Mouse (Mus musculus): Measurements from ENCODE around the gene Aco2. TPM values are rescaled to one million over a fixed set of nuclear protein-coding genes. Genes with fewer than 3 reads are reported as not detected.

Gene Aco2
- 160 and 165 TPM in 2 replicates for polyA plus RNA-seq (2014; fragmentation: Nextera tagmentation; extraction: Ambion mirVana)

DNA sequence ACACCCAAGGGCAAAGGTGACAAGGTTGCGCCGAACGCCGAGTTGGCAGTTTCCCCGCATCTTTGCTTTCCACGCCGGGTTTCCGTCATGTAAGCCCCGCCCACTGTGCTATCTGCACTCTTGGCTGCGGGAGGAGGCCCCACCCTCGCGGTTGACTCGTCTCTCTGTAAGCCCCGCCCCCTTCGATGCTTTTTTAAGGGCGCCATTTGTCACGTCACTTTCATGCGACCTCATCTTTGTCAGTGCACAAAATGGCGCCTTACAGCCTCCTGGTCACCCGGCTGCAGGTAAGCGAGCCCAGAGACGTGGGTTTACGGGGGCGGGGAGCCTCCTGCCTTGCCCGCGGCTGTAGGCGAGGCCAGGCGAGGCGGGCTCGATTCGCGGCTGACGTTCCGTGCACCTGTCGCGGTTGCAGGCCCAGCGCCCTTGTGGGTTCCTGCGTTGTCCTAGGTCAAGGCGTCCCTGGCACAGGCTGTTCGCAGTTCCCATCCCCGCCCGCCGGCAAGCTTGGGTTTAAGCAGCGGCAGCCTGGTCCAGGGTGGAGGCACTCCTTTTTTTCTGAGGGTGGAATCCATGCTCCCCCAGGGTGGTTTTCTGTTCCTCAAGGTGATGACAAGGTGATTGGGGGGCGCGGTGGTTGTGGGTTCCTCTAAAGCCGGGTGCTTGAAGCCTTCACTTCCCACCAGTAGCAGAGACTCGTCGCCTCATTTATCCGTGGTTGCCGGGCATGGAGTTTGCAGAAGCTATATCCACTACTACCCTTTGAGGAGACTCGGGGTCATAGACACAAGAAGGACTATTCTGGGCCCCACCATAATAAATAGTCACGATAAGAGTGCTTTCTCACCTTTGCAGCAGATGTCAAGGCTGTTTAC, at the start of gene Aco2:
Aco2 (plus strand) TSS at position 48 of the 875 bp plus-strand sequence.
- Histone ChIP-seq H3K4me3 (ENCODE audit: low read depth, low read length) (peak within 1 kb of the TSS; percentile 98), H3K27me3 (replicated peaks; ENCODE audit: control insufficient read depth, insufficient read depth, low read length) (no peaks in the 10 kb centered on the region), H3K9me3 (ENCODE audit: control insufficient read depth, low read length) (no peaks in the 10 kb centered on the region), H3K27ac (replicated peaks; ENCODE audit: low read depth, low read length) (peak within 1 kb of the TSS; percentile 97), H3K4me1 (ENCODE audit: control insufficient read depth, insufficient read depth, low read length) (peaks cover 8% of the 10 kb centered on the region), H3K4me2 (ENCODE audit: low read depth, low read length) (peak within 1 kb of the TSS; percentile 92), H3K9ac (ENCODE audit: low read depth, low read length) (peak within 1 kb of the TSS; percentile 80), H3K36me3 (ENCODE audit: control insufficient read depth, insufficient read depth, low read length) (peaks cover 33% of the 10 kb centered on the region)
- peak; percentile 99 for DNase-seq (ENCODE audit: low spot score)
- ATAC-seq (ENCODE audit: low read depth): peak; percentile 82
- under 1% methylated on average over 48 of the region's 53 CpGs for WGBS

DNA sequence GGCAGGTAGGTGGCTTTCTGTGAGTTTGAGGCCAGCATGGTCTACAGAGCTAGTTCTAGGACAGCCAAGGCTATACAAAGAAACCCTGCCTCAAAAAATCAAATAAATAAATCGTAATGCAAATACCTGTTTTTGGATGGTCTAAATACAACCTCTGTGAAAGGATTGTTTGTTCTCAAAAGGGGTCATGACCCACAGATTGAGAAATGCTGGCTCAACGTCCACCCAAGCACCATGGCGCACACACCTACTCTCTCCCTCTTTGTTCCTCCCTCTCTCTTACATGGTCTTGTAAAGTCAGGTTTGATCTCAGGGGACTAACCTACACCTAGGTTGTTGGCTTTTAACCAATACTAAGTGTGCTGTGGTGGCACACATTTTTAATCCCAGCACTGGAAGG, 49.5 kb upstream of the Aco2 start:
- 77% methylated on average over 3 of the region's 3 CpGs for WGBS
- no peak for DNase-seq (ENCODE audit: low spot score)

DNA sequence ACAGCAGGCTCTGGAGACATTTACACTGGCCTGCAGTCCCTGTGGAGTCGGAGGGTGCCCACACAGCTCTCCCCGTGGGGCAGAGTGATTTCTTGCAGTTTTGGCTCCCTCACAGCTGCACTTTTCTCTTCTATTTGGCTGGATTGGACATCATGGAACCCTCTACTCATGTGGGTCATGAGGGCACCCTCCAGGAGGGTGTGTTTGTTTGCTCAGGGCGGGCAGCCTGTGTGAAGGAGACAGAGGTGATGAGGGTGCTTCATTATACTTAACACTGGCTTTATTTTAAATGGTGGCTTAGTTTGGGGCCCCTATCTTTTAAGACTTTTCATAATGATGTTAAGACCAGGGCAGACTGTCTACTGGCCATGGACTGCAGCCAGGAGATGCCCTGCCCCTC, 47.3 kb upstream of the Aco2 start:
- no peaks in the 10 kb centered on the region for H3K9me3 ChIP-seq (ENCODE audit: control insufficient read depth, low read length)
- no peaks in the 10 kb centered on the region for H3K4me1 ChIP-seq (ENCODE audit: control insufficient read depth, insufficient read depth, low read length)
- DNase-seq (ENCODE audit: low spot score): no peak
- no peak overlapping the region for H3K27ac ChIP-seq (replicated peaks; ENCODE audit: low read depth, low read length)
- no peaks in the 10 kb centered on the region for H3K27me3 ChIP-seq (replicated peaks; ENCODE audit: control insufficient read depth, insufficient read depth, low read length)
- H3K4me2 ChIP-seq (ENCODE audit: low read depth, low read length): no peak overlapping the region
- 87% methylated on average over 3 of the region's 3 CpGs for WGBS
- ATAC-seq (ENCODE audit: low read depth): no peak
- peaks cover 65% of the 10 kb centered on the region for H3K36me3 ChIP-seq (ENCODE audit: control insufficient read depth, insufficient read depth, low read length)
- no peak overlapping the region for H3K4me3 ChIP-seq (ENCODE audit: low read depth, low read length)
- H3K9ac ChIP-seq (ENCODE audit: low read depth, low read length): no peak overlapping the region

More for the DNA sequence above, 49.5 kb upstream of the Aco2 start:
- ATAC-seq (ENCODE audit: low read depth): no peak
- no peak overlapping the region for H3K9ac ChIP-seq (ENCODE audit: low read depth, low read length)
- H3K27me3 ChIP-seq (replicated peaks; ENCODE audit: control insufficient read depth, insufficient read depth, low read length): no peaks in the 10 kb centered on the region
- H3K9me3 ChIP-seq (ENCODE audit: control insufficient read depth, low read length): no peaks in the 10 kb centered on the region
- peaks cover 79% of the 10 kb centered on the region for H3K36me3 ChIP-seq (ENCODE audit: control insufficient read depth, insufficient read depth, low read length)
- no peak overlapping the region for H3K27ac ChIP-seq (replicated peaks; ENCODE audit: low read depth, low read length)
- H3K4me1 ChIP-seq (ENCODE audit: control insufficient read depth, insufficient read depth, low read length): no peaks in the 10 kb centered on the region
- H3K4me3 ChIP-seq (ENCODE audit: low read depth, low read length): no peak overlapping the region
- no peak overlapping the region for H3K4me2 ChIP-seq (ENCODE audit: low read depth, low read length)

DNA sequence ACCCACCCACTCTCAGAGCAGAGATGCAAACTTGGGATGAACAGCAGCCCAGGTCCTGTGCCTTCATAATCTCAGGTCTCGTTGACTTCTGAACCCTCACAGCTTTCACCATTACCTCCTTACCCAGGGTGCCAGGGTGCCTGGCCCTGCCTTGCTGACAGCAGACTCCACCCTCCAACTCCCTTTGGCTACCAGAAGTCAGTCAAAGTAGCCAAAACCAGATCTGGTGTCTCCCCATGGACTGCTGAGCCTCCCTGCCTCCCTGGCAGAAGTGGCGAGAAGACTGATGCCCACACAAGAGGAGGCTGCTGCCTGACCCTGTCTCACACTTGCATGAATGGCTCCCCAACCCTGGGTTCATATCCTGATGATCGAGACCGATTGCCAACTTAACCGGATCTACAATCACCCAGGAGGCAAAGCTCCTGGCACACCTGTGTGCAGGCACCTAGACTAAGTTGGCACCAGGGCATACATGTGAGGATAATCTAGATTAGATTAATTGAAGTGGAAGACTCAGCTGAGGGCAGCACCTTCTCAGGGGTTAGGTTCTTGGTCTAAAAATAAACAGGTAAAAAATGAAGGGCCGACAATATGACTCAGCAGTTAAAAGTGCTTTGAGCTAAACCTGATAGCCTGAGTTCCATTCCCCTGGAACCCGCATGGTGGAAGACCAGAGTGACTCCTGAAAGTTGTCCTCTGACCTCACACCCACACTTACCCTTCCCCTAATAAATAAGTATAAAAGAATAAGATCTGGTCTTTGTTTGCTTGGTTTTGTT, 43.5 kb upstream of the Aco2 start:
- no peak overlapping the region for H3K27ac ChIP-seq (replicated peaks; ENCODE audit: low read depth, low read length)
- DNase-seq (ENCODE audit: low spot score): no peak
- no peak overlapping the region for H3K9ac ChIP-seq (ENCODE audit: low read depth, low read length)
- no peak overlapping the region for H3K4me3 ChIP-seq (ENCODE audit: low read depth, low read length)
- ATAC-seq (ENCODE audit: low read depth): no peak
- H3K4me1 ChIP-seq (ENCODE audit: control insufficient read depth, insufficient read depth, low read length): no peaks in the 10 kb centered on the region; the same call in 1 of the 2 replicates
- WGBS: 81% methylated on average over 7 of the region's 7 CpGs
- H3K27me3 ChIP-seq (replicated peaks; ENCODE audit: control insufficient read depth, insufficient read depth, low read length): no peaks in the 10 kb centered on the region
- H3K9me3 ChIP-seq (ENCODE audit: control insufficient read depth, low read length): no peaks in the 10 kb centered on the region
- peaks cover 38% of the 10 kb centered on the region for H3K36me3 ChIP-seq (ENCODE audit: control insufficient read depth, insufficient read depth, low read length)
- H3K4me2 ChIP-seq (ENCODE audit: low read depth, low read length): no peak overlapping the region

DNA sequence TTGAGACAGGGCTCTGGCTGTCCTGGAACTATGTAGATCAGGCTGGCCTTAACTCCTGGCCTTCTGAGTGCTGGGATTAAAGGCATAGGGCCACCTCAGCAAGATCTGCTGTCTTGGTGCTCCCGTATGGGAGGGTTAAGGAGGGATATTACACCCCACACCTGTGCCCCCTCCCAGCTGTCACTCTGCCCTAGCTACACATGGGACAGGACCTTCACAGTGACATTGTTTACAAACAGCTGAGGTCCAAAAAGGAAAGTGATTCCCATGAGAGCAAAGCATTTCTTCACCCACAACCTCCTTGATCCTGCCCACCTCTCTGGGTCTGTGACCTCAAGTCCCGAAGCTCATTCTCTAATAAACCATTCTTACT, 42.9 kb upstream of the Aco2 start:
- Histone ChIP-seq H3K27me3 (replicated peaks; ENCODE audit: control insufficient read depth, insufficient read depth, low read length) (no peaks in the 10 kb centered on the region), H3K27ac (replicated peaks; ENCODE audit: low read depth, low read length) (no peak overlapping the region), H3K4me1 (ENCODE audit: control insufficient read depth, insufficient read depth, low read length) (no peaks in the 10 kb centered on the region; the same call in 1 of the 2 replicates), H3K4me2 (ENCODE audit: low read depth, low read length) (no peak overlapping the region), H3K36me3 (ENCODE audit: control insufficient read depth, insufficient read depth, low read length) (peaks cover 32% of the 10 kb centered on the region), H3K9me3 (ENCODE audit: control insufficient read depth, low read length) (no peaks in the 10 kb centered on the region), H3K4me3 (ENCODE audit: low read depth, low read length) (no peak overlapping the region), H3K9ac (ENCODE audit: low read depth, low read length) (no peak overlapping the region)
- DNase-seq (ENCODE audit: low spot score) (no peak), ATAC-seq (ENCODE audit: low read depth) (no peak)
- 51% methylated on average over 2 of the region's 2 CpGs for WGBS

DNA sequence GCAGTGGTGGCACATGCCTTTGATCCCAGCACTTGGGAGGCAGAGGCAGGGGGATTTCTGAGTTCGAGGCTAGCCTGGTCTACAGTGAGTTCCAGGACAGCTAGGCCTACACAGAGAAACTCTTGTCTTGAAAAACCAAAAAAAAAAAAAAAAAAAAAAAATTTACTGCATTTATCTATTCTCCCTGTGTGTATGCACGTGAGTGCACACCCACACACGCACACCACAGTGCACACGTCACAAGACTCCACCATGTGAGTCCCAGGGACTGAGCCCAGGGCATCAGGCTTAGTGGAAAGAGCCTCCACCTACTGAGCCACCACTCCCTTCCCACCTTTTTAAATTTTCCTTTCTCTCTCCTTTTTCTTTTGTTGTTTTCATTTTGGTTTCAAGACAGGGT, 41.6 kb upstream of the Aco2 start:
- H3K9ac ChIP-seq (ENCODE audit: low read depth, low read length): no peak overlapping the region

DNA sequence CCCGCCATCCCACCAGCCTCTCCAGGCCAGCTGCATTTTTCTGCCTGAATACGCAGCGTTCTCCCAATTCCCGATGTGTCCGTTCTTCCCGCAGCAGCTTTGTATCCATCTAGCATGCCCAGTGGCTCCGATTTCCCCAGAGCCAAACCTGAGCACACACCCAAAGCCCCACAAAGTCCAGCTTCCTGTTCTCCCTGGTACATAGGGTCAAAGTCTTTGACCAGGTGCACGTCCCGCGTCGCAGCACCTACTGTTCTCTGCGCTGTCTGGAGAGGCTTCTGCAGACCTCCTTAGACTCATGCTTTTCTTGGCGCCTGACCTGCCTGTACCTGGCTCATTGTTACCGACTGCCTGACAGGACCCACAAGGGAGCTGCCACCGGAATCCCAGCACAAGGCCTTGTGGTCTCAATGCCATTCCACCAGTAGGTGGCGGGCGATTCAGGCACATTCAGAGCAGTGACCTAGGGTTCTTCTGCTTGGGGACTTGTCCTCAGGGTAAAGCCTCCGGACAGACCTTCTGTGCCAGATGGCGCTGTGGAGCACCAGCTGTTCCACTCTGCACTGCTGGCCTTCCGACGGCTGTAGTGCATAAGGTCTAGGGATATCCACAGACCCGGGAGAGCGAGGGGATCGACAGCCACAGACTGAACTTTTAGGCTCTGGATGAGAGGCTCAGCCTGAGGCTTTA, 40.8 kb upstream of the Aco2 start:
- Histone ChIP-seq H3K9me3 (ENCODE audit: control insufficient read depth, low read length) (no peaks in the 10 kb centered on the region), H3K4me1 (ENCODE audit: control insufficient read depth, insufficient read depth, low read length) (peaks cover 9% of the 10 kb centered on the region), H3K4me3 (ENCODE audit: low read depth, low read length) (no peak overlapping the region), H3K36me3 (ENCODE audit: control insufficient read depth, insufficient read depth, low read length) (peaks cover 13% of the 10 kb centered on the region), H3K27me3 (replicated peaks; ENCODE audit: control insufficient read depth, insufficient read depth, low read length) (no peaks in the 10 kb centered on the region), H3K9ac (ENCODE audit: low read depth, low read length) (0 out of 2 replicates have a peak overlapping the region, but pooled peaks have one; percentile 19), H3K27ac (replicated peaks; ENCODE audit: low read depth, low read length) (no peak overlapping the region; the same call in 1 of the 2 replicates), H3K4me2 (ENCODE audit: low read depth, low read length) (peak overlapping the region; percentile 16)
- peak; percentile 94 for DNase-seq (ENCODE audit: low spot score)
- peak; percentile 89 for ATAC-seq (ENCODE audit: low read depth)
- WGBS: 16% methylated on average over 24 of the region's 24 CpGs

More for the DNA sequence above, 41.6 kb upstream of the Aco2 start:
- DNase-seq (ENCODE audit: low spot score) (no peak), ATAC-seq (ENCODE audit: low read depth) (no peak)
- H3K4me2 ChIP-seq (ENCODE audit: low read depth, low read length): no peak overlapping the region
- no peaks in the 10 kb centered on the region for H3K27me3 ChIP-seq (replicated peaks; ENCODE audit: control insufficient read depth, insufficient read depth, low read length)
- no peaks in the 10 kb centered on the region for H3K9me3 ChIP-seq (ENCODE audit: control insufficient read depth, low read length)
- H3K36me3 ChIP-seq (ENCODE audit: control insufficient read depth, insufficient read depth, low read length): peaks cover 19% of the 10 kb centered on the region
- WGBS: 88% methylated on average over 4 of the region's 4 CpGs
- H3K27ac ChIP-seq (replicated peaks; ENCODE audit: low read depth, low read length): no peak overlapping the region
- H3K4me1 ChIP-seq (ENCODE audit: control insufficient read depth, insufficient read depth, low read length): peaks cover 1% of the 10 kb centered on the region; the same call in 1 of the 2 replicates
- H3K4me3 ChIP-seq (ENCODE audit: low read depth, low read length): no peak overlapping the region

DNA sequence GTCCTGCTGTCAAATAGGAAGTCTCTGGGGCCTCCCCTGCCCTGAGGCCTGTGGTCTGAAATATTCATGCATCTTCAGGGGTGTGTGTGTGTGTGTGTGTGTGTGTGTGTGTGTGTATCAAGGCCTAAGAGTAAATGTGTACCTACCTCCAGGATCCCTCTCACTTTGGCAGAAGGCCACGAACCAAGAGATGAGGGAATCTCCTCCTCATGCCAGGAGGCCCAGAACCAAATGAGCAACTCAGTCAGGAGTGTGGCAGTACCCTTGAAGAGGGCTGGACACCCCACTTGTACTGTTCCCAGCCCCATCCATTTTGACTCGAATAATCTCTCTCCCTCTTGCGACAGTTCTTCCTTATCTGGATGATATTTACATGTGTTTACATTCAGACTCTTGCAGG, 39.9 kb upstream of the Aco2 start:
- Histone ChIP-seq H3K36me3 (ENCODE audit: control insufficient read depth, insufficient read depth, low read length) (peaks cover 3% of the 10 kb centered on the region), H3K27me3 (replicated peaks; ENCODE audit: control insufficient read depth, insufficient read depth, low read length) (no peaks in the 10 kb centered on the region), H3K4me3 (ENCODE audit: low read depth, low read length) (no peak overlapping the region), H3K4me1 (ENCODE audit: control insufficient read depth, insufficient read depth, low read length) (peaks cover 13% of the 10 kb centered on the region), H3K9me3 (ENCODE audit: control insufficient read depth, low read length) (no peaks in the 10 kb centered on the region), H3K4me2 (ENCODE audit: low read depth, low read length) (no peak overlapping the region), H3K9ac (ENCODE audit: low read depth, low read length) (no peak overlapping the region), H3K27ac (replicated peaks; ENCODE audit: low read depth, low read length) (no peak overlapping the region)
- DNase-seq (ENCODE audit: low spot score) (no peak), ATAC-seq (ENCODE audit: low read depth) (no peak)
- WGBS: 92% methylated on average over 3 of the region's 3 CpGs
